Mouse (Mus musculus): Measurements from ENCODE around the gene Fxyd2. TPM values are rescaled to one million over a fixed set of nuclear protein-coding genes. Genes with fewer than 3 reads are reported as not detected.

The Fxyd2 gene
- not detected for total RNA-seq (2023)

GRCm38 (mm10) chr9:45399434-45399833 is at the start of gene Fxyd2:
TSS of gene Fxyd2 (plus strand) at chr9:45399669.

GRCm38 (mm10) chr9:45370117-45370561 is 29.3 kb upstream of the Fxyd2 start, which contains the start of gene Fxyd6:
TSS of gene Fxyd6 (plus strand) at chr9:45370185.

GRCm38 (mm10) chr9:45426456-45426855 is 27.0 kb downstream of the Fxyd2 start, which contains the start of gene Dscaml1:
TSS of gene Dscaml1 (plus strand) at chr9:45426628.

Other genes starting within 250 kb of the Fxyd2 start
- gene BC049352, start 217.7 kb upstream of the Fxyd2 start, total RNA-seq (2023) = not detected
- gene Tmprss4, start 195.6 kb upstream of the Fxyd2 start, total RNA-seq (2023) = not detected
- 100 to 1,000 TPM; 161 to 178 TPM for gene Il10ra, start 130.5 kb upstream of the Fxyd2 start, total RNA-seq (2023)
- gene Tmprss13, start 80.6 kb upstream of the Fxyd2 start, total RNA-seq (2023) = under 1 TPM; 0.56 to 0.70 TPM
- not detected for gene Fxyd6, start 29.5 kb upstream of the Fxyd2 start, total RNA-seq (2023)
- not detected for gene Dscaml1, start 27.0 kb downstream of the Fxyd2 start, total RNA-seq (2023)

Data from B cell, adult 67 days (primary cell).